Mouse (Mus musculus) CH12.LX (cell line): ENCODE measurements around the gene Camk2n1.

ENCODE experiments used
- CHD1 ChIP-seq: IDR thresholded peaks from 2 replicates; pipeline ENCODE4 v1.6.1; 2012; ENCODE audit warnings: low read depth, low read length, improper control_type of control experiment, inconsistent platforms
- CTCF ChIP-seq, 2 experiments: IDR thresholded peaks in 1 of 2; conservative IDR thresholded peaks in 1 of 2; 2 replicates each; pipeline ENCODE4 v1.5.1; 2011 to 2012; ENCODE audit warnings: low read depth in 2 of 2, low read length in 2 of 2, improper control_type of control experiment in 1 of 2, inconsistent platforms in 1 of 2, mild to moderate bottlenecking in 1 of 2, moderate library complexity in 1 of 2
- EP300 ChIP-seq: IDR thresholded peaks from 2 replicates; pipeline ENCODE4 v1.6.1; 2011; ENCODE audit warnings: low read length, improper control_type of control experiment
- POLR2A ChIP-seq: IDR thresholded peaks from 2 replicates; pipeline ENCODE4 v1.6.1; 2011; ENCODE audit warnings: low read depth, mild to moderate bottlenecking, improper control_type of control experiment, low read length
- RCOR1 ChIP-seq: conservative IDR thresholded peaks from 2 replicates; pipeline ENCODE4 v1.6.1; 2012; ENCODE audit warnings: low read depth, mild to moderate bottlenecking, inconsistent platforms, low read length, improper control_type of control experiment
- ZMIZ1 ChIP-seq: IDR thresholded peaks from 2 replicates; pipeline ENCODE4 v1.6.1; 2012; ENCODE audit warnings: low read depth, mild to moderate bottlenecking, inconsistent platforms, low read length, improper control_type of control experiment
- ZNF384 ChIP-seq: IDR thresholded peaks from 2 replicates; pipeline ENCODE4 v1.6.1; 2012; ENCODE audit warnings: low read depth, low read length, improper control_type of control experiment, inconsistent platforms

- TF ChIP-seq CTCF (conservative IDR thresholded peaks at IDR 0.05 in 1 of 2, IDR thresholded peaks at IDR 0.05 in 1 of 2; ENCODE audit: low read depth in 2 of 2, low read length in 2 of 2) = no peak
- TF ChIP-seq POLR2A = no peak
- TF ChIP-seq EP300 = no peak
- no peak for TF ChIP-seq CHD1
- TF ChIP-seq ZMIZ1 = no peak
- no peak for TF ChIP-seq RCOR1
- TF ChIP-seq ZNF384 = no peak
Observed at GRCm38 (mm10) chr4:138453097-138453752, 889 bp upstream of the Camk2n1 start.
